Mouse (Mus musculus): ENCODE data around the gene Prkacb.

The Prkacb gene

GRCm38 (mm10) chr3:146812901-146813393 is at the start of gene Prkacb:
Prkacb (minus strand) TSS chr3:146812990.
- DNase-seq (ENCODE audit: low read depth) = peak; percentile 90

- DNase-seq (ENCODE audit: low read depth) = no peak
Measured at GRCm38 (mm10) chr3:146860308-146860707, 47.5 kb upstream of the Prkacb start.

GRCm38 (mm10) chr3:146857373-146857772 is 44.6 kb upstream of the Prkacb start:
- DNase-seq (ENCODE audit: low read depth) = no peak

- DNase-seq (ENCODE audit: low read depth) = no peak
Measured at GRCm38 (mm10) chr3:146854473-146855087, 41.8 kb upstream of the Prkacb start.

GRCm38 (mm10) chr3:146851966-146852891 is 39.4 kb upstream of the Prkacb start, which contains the start of gene Ttll7:
Ttll7 (plus strand) TSS chr3:146852367.
- DNase-seq (ENCODE audit: low read depth) = peak; percentile 6

GRCm38 (mm10) chr3:146849360-146849759 is 36.6 kb upstream of the Prkacb start:
- DNase-seq (ENCODE audit: low read depth) = no peak

GRCm38 (mm10) chr3:146848112-146848511 is 35.3 kb upstream of the Prkacb start:
- no peak for DNase-seq (ENCODE audit: low read depth)

- no peak for DNase-seq (ENCODE audit: low read depth)
Measured at GRCm38 (mm10) chr3:146846237-146846636, 33.4 kb upstream of the Prkacb start.

GRCm38 (mm10) chr3:146843470-146843869 is 30.7 kb upstream of the Prkacb start:
- DNase-seq (ENCODE audit: low read depth) = no peak

- no peak for DNase-seq (ENCODE audit: low read depth)
Measured at GRCm38 (mm10) chr3:146842766-146843165, 30.0 kb upstream of the Prkacb start.

GRCm38 (mm10) chr3:146820718-146821117 is 7.9 kb upstream of the Prkacb start:
- DNase-seq (ENCODE audit: low read depth) = no peak

GRCm38 (mm10) chr3:146813624-146814023 is 834 bp upstream of the Prkacb start:
- DNase-seq (ENCODE audit: low read depth) = no peak

GRCm38 (mm10) chr3:146812041-146812878 is 530 bp downstream of the Prkacb start:
- DNase-seq (ENCODE audit: low read depth) = no peak

- no peak for DNase-seq (ENCODE audit: low read depth)
Measured at GRCm38 (mm10) chr3:146793554-146794257, 19.1 kb downstream of the Prkacb start.

GRCm38 (mm10) chr3:146792144-146792748 is 20.5 kb downstream of the Prkacb start:
- DNase-seq (ENCODE audit: low read depth) = peak; percentile 29

- peak; percentile 57 for DNase-seq (ENCODE audit: low read depth)
Measured at GRCm38 (mm10) chr3:146784233-146784632, 28.6 kb downstream of the Prkacb start.

GRCm38 (mm10) chr3:146783645-146784225 is 29.1 kb downstream of the Prkacb start:
- peak; percentile 76 for DNase-seq (ENCODE audit: low read depth)

GRCm38 (mm10) chr3:146782548-146782947 is 30.2 kb downstream of the Prkacb start:
- DNase-seq (ENCODE audit: low read depth) = no peak

- DNase-seq (ENCODE audit: low read depth) = peak; percentile 78
Measured at GRCm38 (mm10) chr3:146781131-146781530, 31.7 kb downstream of the Prkacb start.

GRCm38 (mm10) chr3:146780241-146780640 is 32.5 kb downstream of the Prkacb start:
- DNase-seq (ENCODE audit: low read depth) = peak; percentile 23
